Mouse (Mus musculus): Measurements from ENCODE around the gene Usp22.
A peak's percentile ranks its signal among the peaks of the same experiment; 100 is the strongest.

DNA sequence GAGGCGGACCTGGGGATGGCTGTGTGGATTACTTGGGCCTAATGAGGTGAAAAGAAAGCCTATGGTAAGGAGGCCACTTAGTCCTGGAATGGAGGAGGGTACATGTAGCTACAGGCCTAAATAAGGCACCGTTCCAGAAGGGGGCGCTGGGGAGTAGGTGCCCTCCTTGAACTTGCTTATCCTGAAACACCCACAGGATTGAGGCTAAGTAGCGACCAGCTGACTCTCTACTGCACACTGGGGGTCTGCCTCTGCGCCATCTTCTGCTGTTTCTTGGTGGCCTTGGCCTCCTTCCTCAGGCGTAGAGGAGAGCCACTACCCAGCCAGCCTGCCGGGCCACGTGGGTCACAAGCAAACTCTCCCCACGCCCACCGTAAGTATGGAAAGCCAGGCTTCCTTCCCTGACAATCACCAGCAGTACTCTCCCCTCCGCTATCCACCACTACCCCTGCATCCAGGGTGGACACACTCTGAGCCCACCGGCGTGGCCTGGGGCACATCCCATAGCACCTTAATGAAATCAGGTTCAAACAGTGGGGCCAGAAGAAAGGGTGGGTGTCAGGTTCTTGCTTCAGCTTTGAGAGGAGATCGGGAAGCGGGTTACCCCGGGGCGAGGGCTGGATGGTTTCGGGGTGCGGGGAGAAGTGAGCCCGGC is 28.1 kb downstream of the Usp22 start:
- no peak for TF ChIP-seq EP300 (IDR thresholded peaks at IDR 0.05; ENCODE audit: low read depth)
- TF ChIP-seq CTCF (IDR thresholded peaks at IDR 0.05; ENCODE audit: low read depth), result peak; percentile 34

Measured in heart, postnatal 0 days (tissue).